Mouse (Mus musculus): ENCODE data around the gene Sptbn4.

Sptbn4 gene

DNA sequence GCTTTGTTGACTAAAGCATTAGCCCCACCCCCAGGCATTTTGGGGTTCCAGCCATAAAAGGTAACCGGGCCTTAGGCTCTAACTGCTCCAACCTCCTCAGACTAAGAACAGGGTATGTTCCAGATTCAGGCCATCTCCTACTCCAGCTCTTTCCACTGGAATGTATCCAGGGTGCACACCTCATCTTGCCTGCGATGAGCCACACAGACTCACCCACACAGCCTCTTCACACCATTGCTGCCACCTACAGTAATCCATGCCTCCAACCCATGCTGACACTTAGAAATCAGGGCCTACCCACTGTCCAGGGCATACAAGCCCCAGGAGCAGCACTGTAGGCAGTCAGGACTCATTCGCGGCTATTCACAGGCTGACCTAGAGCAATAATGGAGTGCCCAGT is 108.4 kb downstream of the Sptbn4 start:
- DNase-seq = no peak

GRCm38 (mm10) chr7:27337175-27337853 is 110.2 kb downstream of the Sptbn4 start, which contains the start of gene Ltbp4:
Gene Ltbp4, minus strand, starts transcription at chr7:27337692.
- peak; percentile 82 for DNase-seq

GRCm38 (mm10) chr7:27335928-27336823 is 111.3 kb downstream of the Sptbn4 start:
- DNase-seq = peak; percentile 95

- no peak for DNase-seq
Measured at GRCm38 (mm10) chr7:27335011-27335720, 112.3 kb downstream of the Sptbn4 start.

DNA sequence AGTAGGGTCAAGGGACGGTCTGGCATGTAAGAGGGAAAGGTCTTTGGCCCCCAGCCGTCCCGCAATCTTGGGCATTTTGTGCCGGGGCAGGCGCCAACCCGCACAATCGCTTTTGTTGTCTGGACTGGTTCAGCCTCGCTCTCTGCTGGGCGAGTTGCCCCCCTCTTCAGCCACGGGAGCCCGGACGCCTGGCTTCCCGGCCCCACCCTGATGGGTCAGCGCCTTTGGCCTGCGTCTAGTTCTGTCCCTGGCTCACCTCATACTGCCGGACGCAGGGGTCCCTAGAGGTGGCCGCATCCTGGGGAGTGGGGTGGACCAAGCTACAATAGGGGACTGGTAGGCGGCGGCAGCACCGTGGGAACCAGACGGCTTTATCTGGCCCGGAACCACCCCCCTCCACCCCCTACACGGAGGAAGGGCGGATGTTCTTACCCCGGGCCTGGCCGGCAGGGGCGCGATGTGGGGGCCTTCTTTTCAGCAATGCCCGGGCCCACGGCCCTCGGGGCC is 113.0 kb downstream of the Sptbn4 start:
- peak; percentile 72 for DNase-seq

DNA sequence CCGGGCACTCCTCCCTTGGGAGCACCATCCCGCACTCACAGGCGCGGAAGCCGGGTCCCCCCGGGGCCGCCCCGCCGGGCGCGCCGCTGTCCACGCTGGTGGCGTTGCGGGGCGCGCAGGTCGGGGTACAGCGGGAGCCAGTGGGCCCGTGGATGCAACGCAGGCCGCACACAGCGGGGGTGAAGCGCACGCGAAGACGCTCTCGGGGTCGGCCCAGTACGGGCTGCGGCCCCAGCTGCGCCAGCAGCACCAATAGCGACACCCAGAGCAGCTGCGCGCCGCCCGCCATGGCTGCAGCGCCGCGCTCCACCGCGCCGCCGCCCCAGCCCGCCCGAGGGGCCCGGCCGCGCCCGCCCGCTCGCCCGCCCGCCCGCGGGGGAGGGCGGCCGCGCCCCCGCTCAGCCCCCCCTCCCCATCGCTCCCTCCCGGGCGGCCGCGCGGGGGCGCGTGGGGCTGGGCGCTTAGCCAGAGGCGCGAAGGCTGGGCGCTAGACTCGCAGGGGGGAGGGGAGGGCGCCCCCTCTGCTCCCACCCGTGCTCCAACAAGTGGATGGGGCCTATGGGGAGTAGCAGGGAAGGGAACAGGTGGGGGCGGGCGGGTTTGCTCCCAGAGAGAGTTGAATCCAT is 114.1 kb downstream of the Sptbn4 start:
- DNase-seq = peak; percentile 72

- DNase-seq = peak; percentile 97
Measured at GRCm38 (mm10) chr7:27332353-27333199, 114.9 kb downstream of the Sptbn4 start.

DNA sequence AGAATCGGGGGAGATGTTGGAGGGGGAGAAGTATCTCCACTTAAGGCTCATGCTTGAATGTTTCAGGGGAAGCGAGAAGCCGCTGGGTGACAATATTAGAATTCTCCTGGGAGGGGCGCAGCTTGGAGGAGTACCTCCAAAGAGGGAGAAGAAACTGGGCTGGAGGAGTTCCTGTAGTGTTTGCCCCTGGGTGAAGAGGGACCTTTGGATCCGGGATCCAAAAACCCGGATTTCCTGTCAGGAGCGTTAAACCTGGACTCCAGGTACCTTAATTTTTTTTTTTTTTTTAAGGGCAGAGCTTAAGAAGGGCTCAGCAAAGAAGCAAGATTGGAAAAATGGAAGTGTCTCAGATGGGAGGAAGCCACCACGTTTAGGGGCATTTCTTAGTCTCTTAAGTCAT is 115.6 kb downstream of the Sptbn4 start:
- no peak for DNase-seq

GRCm38 (mm10) chr7:27331541-27331851 is 116.0 kb downstream of the Sptbn4 start:
- peak; percentile 68 for DNase-seq

DNA sequence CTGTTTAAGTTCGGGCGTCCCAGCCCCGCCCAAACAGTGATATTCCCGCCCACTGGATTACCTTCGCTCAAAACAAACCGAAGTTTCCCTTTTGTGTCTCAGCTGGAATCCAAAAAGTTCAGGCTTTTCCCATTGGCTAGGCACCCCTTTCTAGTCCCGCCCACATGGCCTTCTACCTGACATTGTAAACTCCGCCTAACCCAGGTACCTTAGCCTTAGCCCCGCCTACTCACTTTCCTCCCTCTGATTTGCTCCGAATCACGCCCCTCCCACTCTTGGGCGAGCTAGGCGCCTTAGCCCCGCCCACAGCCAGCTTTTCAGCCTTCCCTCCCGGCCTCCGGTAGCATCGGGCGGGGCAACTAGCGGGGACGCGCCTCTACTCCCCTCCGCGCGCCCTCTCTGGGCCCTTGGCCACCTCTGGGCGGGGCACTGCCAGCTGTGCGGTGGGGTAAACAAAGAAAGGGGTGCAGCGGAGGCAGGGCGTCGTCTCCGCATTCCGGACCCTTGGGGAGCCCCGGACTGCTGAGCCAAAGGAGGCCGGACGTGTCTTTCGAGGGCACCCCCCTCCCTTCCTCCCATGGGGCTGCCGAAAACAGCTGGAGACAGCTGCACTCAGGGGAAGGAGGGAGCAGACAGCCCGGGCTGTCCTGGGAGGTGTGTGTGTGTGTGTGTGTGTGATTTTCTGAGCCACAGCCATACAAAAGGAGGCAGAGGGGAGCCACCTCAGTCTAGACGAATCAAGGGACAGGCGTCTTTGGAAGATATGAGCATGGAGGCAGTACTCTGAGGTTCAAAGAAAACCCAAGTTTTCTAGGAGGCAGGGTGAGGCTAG is 116.6 kb downstream of the Sptbn4 start:
- peak; percentile 98 for DNase-seq

DNA sequence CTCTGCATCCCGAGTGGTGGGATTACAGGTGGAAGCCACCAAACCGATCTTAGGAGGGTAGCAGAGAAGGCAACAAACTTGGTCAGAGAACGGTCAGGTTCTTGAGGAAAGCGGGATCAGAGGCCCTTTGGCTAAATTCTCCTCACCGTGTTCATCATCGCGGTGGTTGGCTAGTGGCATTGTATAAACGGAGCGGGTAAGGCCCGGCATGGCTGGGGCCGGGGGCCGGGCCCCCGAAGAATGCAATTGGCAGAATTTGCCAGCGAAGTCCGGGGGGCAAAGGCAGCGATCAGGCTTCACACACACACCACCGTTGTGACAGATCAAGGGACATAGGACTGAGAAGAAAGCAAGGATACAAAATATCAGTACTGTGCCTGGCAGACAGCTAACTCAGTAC is 117.5 kb downstream of the Sptbn4 start:
- DNase-seq = no peak

- peak; percentile 95 for DNase-seq
Measured at GRCm38 (mm10) chr7:27329326-27329947, 118.0 kb downstream of the Sptbn4 start.

GRCm38 (mm10) chr7:27328648-27329047 is 118.8 kb downstream of the Sptbn4 start:
- DNase-seq = peak; percentile 68

DNA sequence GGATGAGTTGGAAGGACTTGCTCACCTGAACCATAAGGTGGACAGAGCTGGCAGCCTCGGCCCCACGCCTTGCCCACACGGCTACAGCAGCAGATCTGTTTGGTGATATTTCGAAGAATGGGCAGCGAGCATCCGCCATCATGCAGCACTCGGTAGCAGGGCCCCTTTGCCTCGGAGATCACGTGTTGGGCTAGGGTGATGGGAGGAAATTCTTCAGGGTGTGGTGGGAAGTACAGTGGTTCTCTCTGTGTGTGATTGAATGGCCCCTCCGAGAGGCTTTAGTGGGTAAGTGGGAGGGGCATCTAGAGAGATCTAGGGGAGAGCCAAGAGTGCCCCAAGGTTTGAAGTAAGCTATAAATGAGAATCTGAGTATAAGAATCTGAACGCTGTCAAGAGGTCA is 119.3 kb downstream of the Sptbn4 start:
- DNase-seq = no peak

- DNase-seq = no peak
Measured at GRCm38 (mm10) chr7:27327500-27327899, 120.0 kb downstream of the Sptbn4 start.

DNA sequence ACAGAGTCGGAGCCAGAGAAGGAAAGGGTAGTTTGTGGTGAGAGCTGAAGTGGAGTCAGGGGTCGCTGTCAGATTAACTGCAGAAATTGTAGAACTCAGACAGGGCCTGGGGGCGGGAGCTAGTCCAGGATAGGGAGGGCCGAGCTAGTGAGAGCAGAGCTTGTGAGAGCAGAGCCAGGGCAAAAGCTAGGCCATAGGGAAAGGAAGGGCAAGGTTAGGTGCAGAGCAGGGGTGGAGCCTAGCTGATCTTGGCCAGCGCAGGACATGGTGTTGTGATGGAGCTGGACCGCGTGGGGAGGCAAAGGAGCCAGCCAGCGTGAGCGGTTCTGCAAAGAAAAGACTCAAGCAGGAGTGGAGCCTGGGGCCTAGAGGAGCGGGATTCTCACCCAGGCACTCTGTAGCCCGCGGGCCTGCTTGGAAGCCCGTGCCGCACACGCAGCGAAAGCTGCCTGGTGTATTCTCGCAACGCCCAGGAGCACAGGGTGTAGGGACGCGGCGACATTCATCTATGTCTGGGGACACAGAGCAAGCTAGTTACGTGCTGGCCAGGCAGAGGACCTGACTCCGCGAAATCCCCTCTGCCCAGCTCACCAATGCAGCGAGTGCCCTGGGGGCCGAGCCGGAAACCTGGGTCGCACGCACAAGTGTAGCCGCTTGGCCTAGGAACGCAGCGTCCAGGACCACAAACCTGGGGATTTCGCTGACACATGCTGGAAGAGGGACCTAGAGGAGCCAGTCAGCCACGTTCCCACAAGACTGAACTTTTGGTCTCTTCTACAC is 121.2 kb downstream of the Sptbn4 start:
- DNase-seq = peak; percentile 72

DNA sequence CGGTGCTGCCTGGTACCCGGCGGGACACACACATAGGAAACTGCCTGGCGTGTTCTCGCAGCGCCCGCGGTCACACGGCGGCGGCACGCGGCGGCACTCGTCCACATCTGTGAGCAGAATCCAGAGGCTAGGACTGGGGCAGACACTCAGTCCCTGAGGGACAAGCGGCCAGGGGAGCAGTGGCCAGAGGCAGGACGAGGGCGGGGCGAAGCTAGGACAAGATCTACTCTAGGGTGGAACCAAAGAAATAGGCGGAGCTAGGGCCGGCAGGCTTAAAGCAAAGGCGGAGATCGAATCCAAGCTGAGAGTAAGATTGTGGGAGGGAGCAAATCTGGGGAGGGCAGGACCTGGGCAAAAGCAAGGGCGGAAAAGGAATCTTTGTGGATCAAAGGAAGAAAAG is 121.8 kb downstream of the Sptbn4 start:
- DNase-seq = peak; percentile 89

DNA sequence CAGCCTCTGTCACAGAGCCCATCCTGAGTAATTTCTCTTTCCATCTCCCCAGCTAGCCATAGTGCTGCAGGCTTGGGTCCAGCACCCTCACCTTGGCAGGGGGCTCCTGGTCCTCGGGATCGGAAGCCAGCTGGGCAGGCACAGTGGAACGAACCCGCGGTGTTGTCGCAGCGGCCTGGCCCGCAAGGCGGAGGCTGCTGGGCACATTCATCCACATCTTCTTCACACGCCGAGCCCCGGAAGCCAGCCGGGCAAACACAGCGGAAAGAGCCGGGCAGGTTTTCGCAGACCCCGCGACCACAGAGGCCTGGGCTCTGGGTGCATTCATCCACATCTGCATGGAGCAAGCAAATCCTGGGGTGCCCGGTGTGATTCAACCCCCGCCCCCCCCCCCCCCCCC is 122.6 kb downstream of the Sptbn4 start:
- no peak for DNase-seq

GRCm38 (mm10) chr7:27324161-27324560 is 123.3 kb downstream of the Sptbn4 start:
- no peak for DNase-seq

GRCm38 (mm10) chr7:27323001-27323400 is 124.5 kb downstream of the Sptbn4 start:
- no peak for DNase-seq
